Mouse (Mus musculus): Measurements from ENCODE around the gene Calcrl. TPM values are rescaled to one million over a fixed set of nuclear protein-coding genes. Genes with fewer than 3 reads are reported as not detected.

Gene Calcrl
- total RNA-seq, 2 experiments from 2014 or later, result 16.7 to 32.3 TPM

- no peak for ATAC-seq (replicated peaks; ENCODE audit: low FRiP score, poor library complexity, severe bottlenecking)
Observed at GRCm38 (mm10) chr2:84347376-84347775, 77.8 kb downstream of the Calcrl start.

GRCm38 (mm10) chr2:84343756-84344155 is 81.5 kb downstream of the Calcrl start:
- no peak for ATAC-seq (replicated peaks; ENCODE audit: low FRiP score, poor library complexity, severe bottlenecking)

- no peak for ATAC-seq (replicated peaks; ENCODE audit: low FRiP score, poor library complexity, severe bottlenecking)
Observed at GRCm38 (mm10) chr2:84337774-84338450, 87.3 kb downstream of the Calcrl start.

- no peak for ATAC-seq (replicated peaks; ENCODE audit: low FRiP score, poor library complexity, severe bottlenecking)
Observed at GRCm38 (mm10) chr2:84336331-84336730, 88.9 kb downstream of the Calcrl start.

GRCm38 (mm10) chr2:84316185-84316805 is 108.9 kb downstream of the Calcrl start:
- no peak for ATAC-seq (replicated peaks; ENCODE audit: low FRiP score, poor library complexity, severe bottlenecking)

- ATAC-seq (replicated peaks; ENCODE audit: low FRiP score, poor library complexity, severe bottlenecking), result no peak
Observed at GRCm38 (mm10) chr2:84296517-84296916, 128.7 kb downstream of the Calcrl start.

GRCm38 (mm10) chr2:84295068-84295467 is 130.1 kb downstream of the Calcrl start:
- ATAC-seq (replicated peaks; ENCODE audit: low FRiP score, poor library complexity, severe bottlenecking), result no peak

GRCm38 (mm10) chr2:84294611-84295010 is 130.6 kb downstream of the Calcrl start:
- ATAC-seq (replicated peaks; ENCODE audit: low FRiP score, poor library complexity, severe bottlenecking), result no peak

GRCm38 (mm10) chr2:84292351-84293000 is 132.7 kb downstream of the Calcrl start:
- no peak for ATAC-seq (replicated peaks; ENCODE audit: low FRiP score, poor library complexity, severe bottlenecking)

GRCm38 (mm10) chr2:84288940-84289557 is 136.2 kb downstream of the Calcrl start:
- no peak for ATAC-seq (replicated peaks; ENCODE audit: low FRiP score, poor library complexity, severe bottlenecking)

Other genes with a start within 250 kb of the Calcrl start
- 2.3 and 2.7 TPM in 2 replicates for gene Tfpi, start 51.4 kb upstream of the Calcrl start, total RNA-seq (2015; ENCODE audit: low replicate concordance)
- 6.1 and 6.9 TPM in 2 replicates for gene Tfpi, start 51.4 kb upstream of the Calcrl start, total RNA-seq (2017; ENCODE audit: low replicate concordance)
- 8.8 and 10.0 TPM in 2 replicates for gene Ctnnd1, start 225.4 kb upstream of the Calcrl start, total RNA-seq (2015; ENCODE audit: low replicate concordance)
- gene Ctnnd1, start 225.4 kb upstream of the Calcrl start, total RNA-seq (2017; ENCODE audit: low replicate concordance), result 6.2 and 9.5 TPM in 2 replicates
- gene Btbd18, start 233.7 kb upstream of the Calcrl start, total RNA-seq (2015; ENCODE audit: low replicate concordance), result not detected in 2 replicates
- not detected in 2 replicates for gene Btbd18, start 233.7 kb upstream of the Calcrl start, total RNA-seq (2017; ENCODE audit: low replicate concordance)
- gene Selenoh, start 245.4 kb upstream of the Calcrl start, total RNA-seq (2015; ENCODE audit: low replicate concordance), result 42.3 and 58.3 TPM in 2 replicates
- 23.3 and 23.4 TPM in 2 replicates for gene Selenoh, start 245.4 kb upstream of the Calcrl start, total RNA-seq (2017; ENCODE audit: low replicate concordance)

Measured in erythroblast, adult 5-6 weeks (primary cell).